Mouse (Mus musculus) hindbrain, embryonic 15.5 days (tissue): ENCODE results near the gene Spast. TPM values are rescaled to one million over a fixed set of nuclear protein-coding genes. Genes with fewer than 3 reads are reported as not detected.

Source experiments
- polyA plus RNA-seq: library from polyadenylated mRNA; unstranded; fragments of >200 nt; fragmentation: Nextera tagmentation; extraction: Ambion mirVana; gene quantifications from 2 replicates; pipeline ENCODE4 v1.2.1, GENCODE M21; 2015

The Spast gene
- polyA plus RNA-seq, 1 experiment from 2014 or later, result 34.2 TPM

Other genes with a start within 250 kb of the Spast start
- gene Memo1, start 43.5 kb upstream of the Spast start, polyA plus RNA-seq, result 51.1 and 51.6 TPM in 2 replicates
- gene Dpy30, start 15.0 kb upstream of the Spast start, polyA plus RNA-seq, result 210 and 224 TPM in 2 replicates
- gene Slc30a6, start 56.6 kb downstream of the Spast start, polyA plus RNA-seq, result 30.1 and 32.2 TPM in 2 replicates
- 0.31 and 0.35 TPM in 2 replicates for gene Nlrc4, start 120.2 kb downstream of the Spast start, polyA plus RNA-seq
- 45.6 and 46.4 TPM in 2 replicates for gene Yipf4, start 150.5 kb downstream of the Spast start, polyA plus RNA-seq
- 74.6 and 85.3 TPM in 2 replicates for gene Birc6, start 189.3 kb downstream of the Spast start, polyA plus RNA-seq